Mouse (Mus musculus) hindbrain, embryonic 10.5 days (tissue): ENCODE data around the gene Moap1. TPM values are rescaled to one million over a fixed set of nuclear protein-coding genes. Genes with fewer than 3 reads are reported as not detected.

Experiments used
- DNase-seq: peaks from one replicate; pipeline ENCODE4 v3.0.0-alpha.2; 2017; ENCODE audit warnings: low spot score
- H3K27ac ChIP-seq: fragments of 300-500 bp; sonication (generic); 2 replicates; pipeline ENCODE4 v1.5.1; 2016; ENCODE audit warnings: mild to moderate bottlenecking, moderate library complexity
- H3K27me3 ChIP-seq: fragments of 300-500 bp; sonication (generic); 2 replicates; pipeline ENCODE4 v1.6.1; 2016; ENCODE audit warnings: mild to moderate bottlenecking; ENCODE audit not compliant: poor library complexity, insufficient read depth, severe bottlenecking
- H3K36me3 ChIP-seq: fragments of 300-500 bp; sonication (generic); 2 replicates; pipeline ENCODE4 v1.6.1; 2016; ENCODE audit warnings: mild to moderate bottlenecking, moderate library complexity
- H3K4me1 ChIP-seq: fragments of 300-500 bp; sonication (generic); replicated peaks from 2 replicates; pipeline ENCODE4 v1.6.1; 2016; ENCODE audit warnings: mild to moderate bottlenecking
- H3K4me3 ChIP-seq: fragments of 300-500 bp; sonication (generic); 2 replicates; pipeline ENCODE4 v1.5.1; 2016; ENCODE audit warnings: mild to moderate bottlenecking, moderate library complexity
- H3K9me3 ChIP-seq: fragments of 300-500 bp; sonication (generic); 2 replicates; pipeline ENCODE4 v1.6.1; 2016; ENCODE audit warnings: mild to moderate bottlenecking, moderate library complexity
- WGBS: fragments of 180-500 bp; shearing (Covaris S2); methylation state at CpG from one replicate; pipeline ENCODE4 v1.1.7; 2016; 5-methylcytosine and 5-hydroxymethylcytosine counted together
- polyA plus RNA-seq: library from polyadenylated mRNA; unstranded; fragments of >200 nt; fragmentation: Nextera tagmentation; extraction: Ambion mirVana; gene quantifications from 2 replicates; pipeline ENCODE4 v1.2.1, GENCODE M21; 2016

The Moap1 gene
- polyA plus RNA-seq, 1 experiment from 2014 or later, result 34.4 TPM

DNA sequence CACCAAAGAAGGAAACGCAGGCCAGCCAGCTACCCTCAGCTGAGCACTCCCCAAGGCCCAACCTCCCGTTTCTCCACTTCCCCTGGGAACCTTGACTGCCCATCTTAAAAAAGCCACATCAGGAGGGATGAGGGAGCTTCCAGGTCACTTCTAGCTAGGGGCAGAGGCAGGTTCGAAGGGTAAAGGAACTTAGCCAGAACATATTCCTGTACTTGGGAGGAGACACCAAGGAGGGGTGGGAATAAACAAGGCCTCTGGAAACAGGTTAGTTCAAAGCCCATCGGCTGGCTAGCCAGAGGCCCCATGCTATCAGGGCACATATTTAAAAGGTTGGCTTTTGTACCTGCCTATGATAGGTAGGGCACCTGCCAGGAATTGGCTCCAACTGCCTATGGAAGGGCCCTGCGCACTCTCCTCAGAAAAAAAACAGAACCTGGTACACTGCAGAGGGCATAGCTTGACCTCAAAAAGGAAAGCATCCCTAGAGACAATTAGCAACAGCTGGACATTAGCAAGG, 41.7 kb downstream of the Moap1 start:
- Histone ChIP-seq H3K4me3 (0 out of 2 replicates have a peak overlapping the region, but pooled peaks have one; percentile 84), H3K36me3 (0 out of 2 replicates have a peak, but pooled peaks cover 4% of the 10 kb centered on the region), H3K27me3 (peaks cover 10% of the 10 kb centered on the region; the same call in 1 of the 2 replicates), H3K9me3 (no peaks in the 10 kb centered on the region), H3K4me1 (peaks cover 89% of the 10 kb centered on the region), H3K27ac (peak overlapping the region; percentile 93)
- DNase-seq, result no peak
- 84% methylated on average over 5 of the region's 5 CpGs for WGBS

- peaks cover 95% of the 10 kb centered on the region for H3K4me1 ChIP-seq
- H3K9me3 ChIP-seq, result no peaks in the 10 kb centered on the region
- 0 out of 2 replicates have a peak, but pooled peaks cover 4% of the 10 kb centered on the region for H3K36me3 ChIP-seq
- DNase-seq, result no peak
- no peak overlapping the region for H3K4me3 ChIP-seq
- peak overlapping the region; percentile 93 for H3K27ac ChIP-seq
- H3K27me3 ChIP-seq, result 0 out of 2 replicates have a peak, but pooled peaks cover 3% of the 10 kb centered on the region
- 75% methylated on average over 12 of the region's 12 CpGs for WGBS
Observed at GRCm38 (mm10) chr12:102700453-102700852, 43.0 kb downstream of the Moap1 start.

- 11% methylated on average over 1 of the region's 1 CpGs for WGBS
- H3K4me1 ChIP-seq, result peaks cover 97% of the 10 kb centered on the region
Observed at GRCm38 (mm10) chr12:102699156-102699555, 44.3 kb downstream of the Moap1 start.

GRCm38 (mm10) chr12:102698089-102698684, 45.3 kb downstream of the Moap1 start:
- Histone ChIP-seq H3K4me1 (peaks cover 87% of the 10 kb centered on the region), H3K27ac (peak overlapping the region; percentile 92)

More at GRCm38 (mm10) chr12:102699156-102699555, 44.3 kb downstream of the Moap1 start:
- Histone ChIP-seq H3K27me3 (0 out of 2 replicates have a peak, but pooled peaks cover 3% of the 10 kb centered on the region), H3K4me3 (no peak overlapping the region), H3K9me3 (no peaks in the 10 kb centered on the region), H3K36me3 (0 out of 2 replicates have a peak, but pooled peaks cover 4% of the 10 kb centered on the region), H3K27ac (peak overlapping the region; percentile 92)
- no peak for DNase-seq

GRCm38 (mm10) chr12:102697381-102697780, 46.1 kb downstream of the Moap1 start:
- no peaks in the 10 kb centered on the region for H3K27me3 ChIP-seq
- WGBS, result 76% methylated on average over 7 of the region's 7 CpGs
- H3K4me3 ChIP-seq, result no peak overlapping the region
- peaks cover 13% of the 10 kb centered on the region; the same call in 1 of the 2 replicates for H3K36me3 ChIP-seq
- H3K27ac ChIP-seq, result peak overlapping the region; percentile 92
- H3K9me3 ChIP-seq, result no peaks in the 10 kb centered on the region
- DNase-seq, result no peak
- H3K4me1 ChIP-seq, result peaks cover 83% of the 10 kb centered on the region

More at GRCm38 (mm10) chr12:102698089-102698684, 45.3 kb downstream of the Moap1 start:
- Histone ChIP-seq H3K9me3 (no peaks in the 10 kb centered on the region), H3K36me3 (peaks cover 13% of the 10 kb centered on the region; the same call in 1 of the 2 replicates), H3K27me3 (no peaks in the 10 kb centered on the region), H3K4me3 (0 out of 2 replicates have a peak overlapping the region, but pooled peaks have one; percentile 1)
- 29% methylated on average over 1 of the region's 1 CpGs for WGBS
- peak; percentile 58 for DNase-seq

GRCm38 (mm10) chr12:102696635-102697354, 46.7 kb downstream of the Moap1 start:
- WGBS, result 86% methylated on average over 14 of the region's 14 CpGs
- no peak for DNase-seq
- Histone ChIP-seq H3K36me3 (peaks cover 13% of the 10 kb centered on the region; the same call in 1 of the 2 replicates), H3K27ac (peak overlapping the region; percentile 92), H3K4me1 (peaks cover 83% of the 10 kb centered on the region), H3K4me3 (no peak overlapping the region), H3K9me3 (no peaks in the 10 kb centered on the region), H3K27me3 (no peaks in the 10 kb centered on the region)

- peak overlapping the region; percentile 92 for H3K27ac ChIP-seq
- DNase-seq, result no peak
- WGBS, result 49% methylated on average over 18 of the region's 18 CpGs
Observed at GRCm38 (mm10) chr12:102695369-102696239, 47.9 kb downstream of the Moap1 start.

More at GRCm38 (mm10) chr12:102695369-102696239, 47.9 kb downstream of the Moap1 start:
- Histone ChIP-seq H3K36me3 (peaks cover 9% of the 10 kb centered on the region; the same call in 1 of the 2 replicates), H3K4me3 (no peak overlapping the region), H3K4me1 (peaks cover 85% of the 10 kb centered on the region), H3K9me3 (no peaks in the 10 kb centered on the region), H3K27me3 (no peaks in the 10 kb centered on the region)

Other genes starting within 250 kb of the Moap1 start
- 15.6 and 30.1 TPM in 2 replicates for gene Chga, start 188.7 kb downstream of the Moap1 start, polyA plus RNA-seq
- gene Itpk1, start 38.7 kb downstream of the Moap1 start, polyA plus RNA-seq, result 20.5 and 29.2 TPM in 2 replicates
- gene Tmem251, start 101 bp upstream of the Moap1 start, polyA plus RNA-seq, result 11.1 and 11.5 TPM in 2 replicates
- not detected in 2 replicates for gene Gm28051, start 14.1 kb upstream of the Moap1 start, polyA plus RNA-seq
- 44.7 and 49.0 TPM in 2 replicates for gene Gon7, start 14.1 kb upstream of the Moap1 start, polyA plus RNA-seq
- gene Ubr7, start 14.3 kb upstream of the Moap1 start, polyA plus RNA-seq, result 52.3 and 62.8 TPM in 2 replicates
- 29.0 and 29.8 TPM in 2 replicates for gene Gm20604, start 15.0 kb upstream of the Moap1 start, polyA plus RNA-seq
- 15.9 TPM in 2 replicates for gene Btbd7, start 134.8 kb upstream of the Moap1 start, polyA plus RNA-seq
- gene Cox8c, start 155.7 kb upstream of the Moap1 start, polyA plus RNA-seq, result not detected in 2 replicates
- gene Unc79, start 205.2 kb upstream of the Moap1 start, polyA plus RNA-seq, result 1.0 and 1.6 TPM in 2 replicates